Mouse (Mus musculus) brain, embryonic 14.5 days (tissue): ENCODE data around the gene Ccnc.

Experiments used
- CTCF ChIP-seq: fragments of 200-500 bp; IDR thresholded peaks from 2 replicates; pipeline ENCODE4 v1.5.1; 2012; ENCODE audit warnings: inconsistent platforms, mild to moderate bottlenecking, moderate library complexity, borderline replicate concordance; ENCODE audit not compliant: insufficient read depth, insufficient read length; ENCODE audit errors: extremely low read depth
- POLR2A ChIP-seq: fragments of 200-500 bp; IDR thresholded peaks from 2 replicates; pipeline ENCODE4 v1.6.1; 2012; ENCODE audit warnings: mild to moderate bottlenecking, inconsistent platforms, borderline replicate concordance; ENCODE audit not compliant: poor library complexity, insufficient read depth, insufficient read length, severe bottlenecking; ENCODE audit errors: extremely low read depth

GRCm38 (mm10) chr4:21678975-21679623, 48.4 kb upstream of the Ccnc start:
- TF ChIP-seq CTCF (peak; percentile 34; the same call in 1 of the 2 replicates), POLR2A (no peak)
